Mouse (Mus musculus): Measurements from ENCODE around the gene Prkrip1. TPM values are rescaled to one million over a fixed set of nuclear protein-coding genes. Genes with fewer than 3 reads are reported as not detected.
"Not testable (repeated sequence)": the region's sequence is repeated elsewhere in the genome, so short reads cannot be mapped to it uniquely, and the experiment has no call there.

Prkrip1 gene
- total and polyA plus RNA-seq, 3 experiments: 45.5 to 94.8 (median 47.7) TPM

DNA sequence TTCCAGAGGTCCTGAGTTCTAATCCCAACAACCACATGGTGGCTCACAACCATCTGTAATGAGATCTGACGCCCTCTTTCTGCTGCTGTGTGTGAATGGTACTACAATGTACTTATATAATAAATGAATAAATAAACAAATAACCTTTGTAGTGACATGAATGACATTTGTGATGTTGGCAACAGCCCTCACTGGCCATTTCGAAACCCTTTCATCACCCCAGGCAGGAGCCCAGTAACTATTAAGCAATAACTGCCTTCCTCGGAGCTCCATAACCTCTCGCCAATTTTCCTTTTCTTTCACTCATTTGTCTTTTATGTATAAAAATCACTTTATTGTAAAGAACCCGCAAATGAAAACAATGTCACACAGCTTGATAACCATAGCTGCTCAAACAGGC is 15.0 kb upstream of the Prkrip1 start:
- TF ChIP-seq NRF1 (IDR thresholded peaks at IDR 0.05; ENCODE audit: low read depth, low read length): no peak
- TF ChIP-seq POLR2AphosphoS2 (IDR thresholded peaks at IDR 0.05; ENCODE audit: low read depth, low read length): no peak
- no peak for TF ChIP-seq ETS1 (conservative IDR thresholded peaks at IDR 0.05; ENCODE audit: low read depth, low read length)
- no peak for TF ChIP-seq MAZ (IDR thresholded peaks at IDR 0.05; ENCODE audit: low read depth, low read length)
- TF ChIP-seq PAX5 (IDR thresholded peaks at IDR 0.05; ENCODE audit: low read length): no peak
- no peak for TF ChIP-seq BHLHE40 (IDR thresholded peaks at IDR 0.05; ENCODE audit: low read depth, low read length)
- no peak for TF ChIP-seq USF2 (conservative IDR thresholded peaks at IDR 0.05; ENCODE audit: low read depth, low read length)
- TF ChIP-seq ZNF384 (IDR thresholded peaks at IDR 0.05; ENCODE audit: low read depth, low read length): no peak
- TF ChIP-seq CTCF (conservative IDR thresholded peaks at IDR 0.05 in 1 of 2, IDR thresholded peaks at IDR 0.05 in 1 of 2; ENCODE audit: low read depth in 2 of 2, low read length in 2 of 2): no peak
- no peak for TF ChIP-seq E2F4 (IDR thresholded peaks at IDR 0.05; ENCODE audit: insufficient replicate concordance, low read depth, low read length)
- no peak for TF ChIP-seq TBP (conservative IDR thresholded peaks at IDR 0.05; ENCODE audit: low read depth, low read length)
- H3K4me1 ChIP-seq (ENCODE audit: control insufficient read depth in 1 of 2, insufficient read depth in 2 of 2): peaks cover 12 to 24% of the 10 kb centered on the region in 2 experiments
- no peak overlapping the region for H3K9ac ChIP-seq (ENCODE audit: insufficient read depth, low read depth)
- no peak overlapping the region for H3K4me2 ChIP-seq (ENCODE audit: insufficient read depth, low read depth, poor library complexity, severe bottlenecking)
- no peaks in the 10 kb centered on the region for H3K79me2 ChIP-seq (replicated peaks; ENCODE audit: control insufficient read depth, extremely low read depth, insufficient read depth, poor library complexity, severe bottlenecking)
- no peaks in the 10 kb centered on the region for H3K27me3 ChIP-seq (replicated peaks)
- dilution Hi-C loops (cut with MboI; ENCODE audit: extremely low pct_ligation_motif_present, extremely low pct_unique_long_range_greater_than_20kb, low sequenced_read_pairs): no loop called here
- no peak for DNase-seq (ENCODE audit: extremely low read depth)
- H3K4me3 ChIP-seq (replicated peaks in 1 of 3; ENCODE audit: low read depth in 2 of 3, low read length in 2 of 3, poor library complexity in 1 of 3): no peak overlapping the region
- H3K9me3 ChIP-seq (replicated peaks; ENCODE audit: low read length): peaks cover 13% of the 10 kb centered on the region
- no peak overlapping the region for H3K27ac ChIP-seq (ENCODE audit: insufficient read depth, low read depth)
- H3K36me3 ChIP-seq (replicated peaks in 1 of 2; ENCODE audit: control insufficient read depth in 1 of 2, insufficient read depth in 1 of 2, low read length in 1 of 2): peaks cover 3 to 8% of the 10 kb centered on the region in 2 experiments
- in situ Hi-C loops (cut with MboI; ENCODE audit: low pct_ligation_motif_present, low pct_unique_long_range_greater_than_20kb, low sequenced_read_pairs): no loop called here

GRCm38 (mm10) chr5:136212716-136213115 is 14.0 kb upstream of the Prkrip1 start:
- in situ Hi-C loops (cut with MboI; ENCODE audit: low pct_ligation_motif_present, low pct_unique_long_range_greater_than_20kb, low sequenced_read_pairs) (no loop called here), dilution Hi-C loops (cut with MboI; ENCODE audit: extremely low pct_ligation_motif_present, extremely low pct_unique_long_range_greater_than_20kb, low sequenced_read_pairs) (no loop called here)
- Histone ChIP-seq H3K9me3 (replicated peaks; ENCODE audit: low read length) (peaks cover 13% of the 10 kb centered on the region), H3K27ac (ENCODE audit: insufficient read depth, low read depth) (no peak overlapping the region), H3K9ac (ENCODE audit: insufficient read depth, low read depth) (no peak overlapping the region), H3K4me1 (ENCODE audit: control insufficient read depth in 1 of 2, insufficient read depth in 2 of 2) (peaks cover 3 to 14% of the 10 kb centered on the region in 2 experiments), H3K36me3 (replicated peaks in 1 of 2; ENCODE audit: control insufficient read depth in 1 of 2, insufficient read depth in 1 of 2, low read length in 1 of 2) (no peaks in the 10 kb centered on the region), H3K79me2 (replicated peaks; ENCODE audit: control insufficient read depth, extremely low read depth, insufficient read depth, poor library complexity, severe bottlenecking) (no peaks in the 10 kb centered on the region), H3K27me3 (replicated peaks) (no peaks in the 10 kb centered on the region), H3K4me2 (ENCODE audit: insufficient read depth, low read depth, poor library complexity, severe bottlenecking) (no peak overlapping the region), H3K4me3 (replicated peaks in 1 of 3; ENCODE audit: low read depth in 2 of 3, low read length in 2 of 3, poor library complexity in 1 of 3) (no peak overlapping the region)
- no peak for DNase-seq (ENCODE audit: extremely low read depth)
- no peak for TF ChIP-seq PAX5 (IDR thresholded peaks at IDR 0.05; ENCODE audit: low read length)
- TF ChIP-seq ETS1 (conservative IDR thresholded peaks at IDR 0.05; ENCODE audit: low read depth, low read length): no peak
- no peak for TF ChIP-seq ELF1 (IDR thresholded peaks at IDR 0.05; ENCODE audit: low read depth, low read length)
- no peak for TF ChIP-seq USF2 (conservative IDR thresholded peaks at IDR 0.05; ENCODE audit: low read depth, low read length)
- TF ChIP-seq NELFE (IDR thresholded peaks at IDR 0.05; ENCODE audit: low read depth, low read length): no peak

- H3K27ac ChIP-seq (ENCODE audit: insufficient read depth, low read depth); dilution Hi-C loops (cut with MboI; ENCODE audit: extremely low pct_ligation_motif_present, extremely low pct_unique_long_range_greater_than_20kb, low sequenced_read_pairs); in situ Hi-C loops (cut with MboI; ENCODE audit: low pct_ligation_motif_present, low pct_unique_long_range_greater_than_20kb, low sequenced_read_pairs); H3K4me1 ChIP-seq (ENCODE audit: control insufficient read depth in 1 of 2, insufficient read depth in 2 of 2); H3K27me3 ChIP-seq (replicated peaks); H3K4me2 ChIP-seq (ENCODE audit: insufficient read depth, low read depth, poor library complexity, severe bottlenecking); H3K79me2 ChIP-seq (replicated peaks; ENCODE audit: control insufficient read depth, extremely low read depth, insufficient read depth, poor library complexity, severe bottlenecking); H3K36me3 ChIP-seq (replicated peaks in 1 of 2; ENCODE audit: control insufficient read depth in 1 of 2, insufficient read depth in 1 of 2, low read length in 1 of 2); H3K9ac ChIP-seq (ENCODE audit: insufficient read depth, low read depth); H3K4me3 ChIP-seq (replicated peaks in 1 of 3; ENCODE audit: low read depth in 2 of 3, low read length in 2 of 3, poor library complexity in 1 of 3); DNase-seq (ENCODE audit: extremely low read depth): not testable (repeated sequence)
- H3K9me3 ChIP-seq (replicated peaks; ENCODE audit: low read length): peaks cover 13% of the 10 kb centered on the region
Observed at GRCm38 (mm10) chr5:136211341-136212102, 12.8 kb upstream of the Prkrip1 start.

Data from CH12.LX (cell line).